Mouse (Mus musculus): ENCODE data around the gene Cggbp1. TPM values are rescaled to one million over a fixed set of nuclear protein-coding genes. Genes with fewer than 3 reads are reported as not detected.

The Cggbp1 gene
- total RNA-seq, 2 experiments from 2014 or later = 53.8 to 57.8 TPM

Other genes with a start within 250 kb of the Cggbp1 start
- 1 to 10 TPM in 1 of 2 experiments, under 1 TPM in 1; 0.64 to 1.1 TPM for gene Csnka2ip, start 249.6 kb upstream of the Cggbp1 start, total RNA-seq (2021)
- 10 to 100 TPM; 19.7 to 21.5 TPM for gene 4930453N24Rik, start 80.8 kb upstream of the Cggbp1 start, total RNA-seq (2021)
- 10 to 100 TPM; 14.6 to 15.3 TPM for gene Zfp654, start 344 bp upstream of the Cggbp1 start, total RNA-seq (2021)

Measured in layer of hippocampus, postnatal 25 days (tissue).